Comparison of ENCODE assay signal across 25 mouse cellular contexts in genomic region chr10:14040716-14041470, GRCm38 (mm10).
DNase-seq lines count a peak whose midpoint lies in the region; ATAC-seq and TF ChIP-seq lines count a peak whose summit lies in the region.
"Had no signal": no experiment of that assay in that cellular context is flagged by ENCODE, and none has a peak within 500 bp of the region (broad histone marks: within the 10 kb centered on the region; RNA-seq: fewer than 3 reads in every experiment).

No protein-coding gene starts in this region.

- peaks cover 8% of the 10 kb centered on the region for H3K4me1 ChIP-seq in heart, embryonic 11.5 days (ENCODE audit: control insufficient read depth, insufficient read depth, low read length)
- H3K4me1 ChIP-seq in limb, embryonic 12.5 days (replicated peaks), result peaks cover 19% of the 10 kb centered on the region
- H3K4me1 ChIP-seq in limb, embryonic 10.5 days, result peaks cover 23% of the 10 kb centered on the region
- peaks cover 19 to 57% of the 10 kb centered on the region in 2 experiments for H3K4me1 ChIP-seq in CH12.LX (ENCODE audit: control insufficient read depth in 1 of 2, insufficient read depth in 2 of 2)
- H3K4me1 ChIP-seq in limb, embryonic 13.5 days, result peaks cover 20% of the 10 kb centered on the region
- H3K4me1 ChIP-seq: liver, embryonic 13.5 days had no signal

- no peaks in the 10 kb centered on the region for H3K36me3 ChIP-seq in heart, embryonic 11.5 days (ENCODE audit: control insufficient read depth, insufficient read depth, low read length)
- H3K36me3 ChIP-seq in limb, embryonic 12.5 days, result no peaks in the 10 kb centered on the region
- no peaks in the 10 kb centered on the region for H3K36me3 ChIP-seq in limb, embryonic 10.5 days
- no peaks in the 10 kb centered on the region for H3K36me3 ChIP-seq in CH12.LX (replicated peaks in 1 of 2; ENCODE audit: control insufficient read depth in 1 of 2, insufficient read depth in 1 of 2, low read length in 1 of 2)
- no peaks in the 10 kb centered on the region for H3K36me3 ChIP-seq in limb, embryonic 13.5 days
- H3K36me3 ChIP-seq: G1E; liver, embryonic 13.5 days; midbrain, embryonic 15.5 days had no signal

- TF ChIP-seq EP300 in CH12.LX (IDR thresholded peaks at IDR 0.05; ENCODE audit: low read length), result no peak

- H3K79me2 ChIP-seq in CH12.LX (replicated peaks; ENCODE audit: control insufficient read depth, extremely low read depth, insufficient read depth, poor library complexity, severe bottlenecking), result no peaks in the 10 kb centered on the region

- no peak for ATAC-seq in heart, embryonic 11.5 days (replicated peaks; ENCODE audit: insufficient number of reproducible peaks, low FRiP score, low TSS enrichment)
- ATAC-seq in limb, embryonic 12.5 days (ENCODE audit: insufficient number of reproducible peaks, insufficient read depth, low FRiP score, low TSS enrichment, low read depth), result no peak
- no peak for ATAC-seq in limb, embryonic 13.5 days (ENCODE audit: low FRiP score, low read depth)
- ATAC-seq: forebrain, embryonic 14.5 days; inflammation-experienced regulatory T-cells, adult 6 months; midbrain, embryonic 15.5 days had no signal

- H3K27me3 ChIP-seq in heart, embryonic 11.5 days (ENCODE audit: control insufficient read depth, insufficient read depth, low read length), result no peaks in the 10 kb centered on the region
- peaks cover 26% of the 10 kb centered on the region for H3K27me3 ChIP-seq in limb, embryonic 12.5 days
- no peaks in the 10 kb centered on the region for H3K27me3 ChIP-seq in limb, embryonic 10.5 days (ENCODE audit: low read depth, poor library complexity, severe bottlenecking)
- no peaks in the 10 kb centered on the region for H3K27me3 ChIP-seq in CH12.LX (replicated peaks)
- peaks cover 56% of the 10 kb centered on the region for H3K27me3 ChIP-seq in limb, embryonic 13.5 days
- H3K27me3 ChIP-seq: liver, embryonic 13.5 days; midbrain, embryonic 15.5 days had no signal

- H3K9me3 ChIP-seq in heart, embryonic 11.5 days (replicated peaks; ENCODE audit: control insufficient read depth, low read length), result no peaks in the 10 kb centered on the region
- H3K9me3 ChIP-seq in limb, embryonic 12.5 days, result no peaks in the 10 kb centered on the region
- H3K9me3 ChIP-seq in limb, embryonic 10.5 days (replicated peaks), result no peaks in the 10 kb centered on the region
- H3K9me3 ChIP-seq in CH12.LX (replicated peaks; ENCODE audit: low read length), result no peaks in the 10 kb centered on the region
- H3K9me3 ChIP-seq in limb, embryonic 13.5 days, result no peaks in the 10 kb centered on the region
- H3K9me3 ChIP-seq: G1E; liver, embryonic 13.5 days; midbrain, embryonic 15.5 days had no signal

- H3K4me2 ChIP-seq in heart, embryonic 11.5 days, result no peak overlapping the region
- H3K4me2 ChIP-seq in limb, embryonic 12.5 days, result no peak overlapping the region
- no peak overlapping the region for H3K4me2 ChIP-seq in CH12.LX (ENCODE audit: insufficient read depth, low read depth, poor library complexity, severe bottlenecking)
- H3K4me2 ChIP-seq in limb, embryonic 13.5 days (replicated peaks), result no peak overlapping the region
- H3K4me2 ChIP-seq: hindbrain, embryonic 14.5 days; liver, embryonic 13.5 days; midbrain, embryonic 15.5 days had no signal

- in situ Hi-C loops in CH12.LX (cut with MboI; ENCODE audit: low pct_ligation_motif_present, low pct_unique_long_range_greater_than_20kb, low sequenced_read_pairs), result loop anchor here (5.0 kb wide), 1 partner anchor 74 kb away; the partner anchor contains the start of gene Hivep2

- no peak overlapping the region for H3K9ac ChIP-seq in heart, embryonic 11.5 days (ENCODE audit: low read depth, low read length)
- H3K9ac ChIP-seq in limb, embryonic 12.5 days (replicated peaks), result no peak overlapping the region
- no peak overlapping the region for H3K9ac ChIP-seq in CH12.LX (ENCODE audit: insufficient read depth, low read depth)
- H3K9ac ChIP-seq in limb, embryonic 13.5 days, result no peak overlapping the region
- H3K9ac ChIP-seq: hindbrain, embryonic 14.5 days; liver, embryonic 13.5 days; midbrain, embryonic 15.5 days had no signal

- H3K27ac ChIP-seq in heart, embryonic 11.5 days (ENCODE audit: low read depth, low read length), result no peak overlapping the region
- peak overlapping the region; percentile 17; the same call in 1 of the 2 replicates for H3K27ac ChIP-seq in limb, embryonic 12.5 days
- no peak overlapping the region for H3K27ac ChIP-seq in limb, embryonic 10.5 days
- no peak overlapping the region for H3K27ac ChIP-seq in CH12.LX (ENCODE audit: insufficient read depth, low read depth)
- H3K27ac ChIP-seq in limb, embryonic 13.5 days, result 0 out of 2 replicates have a peak overlapping the region, but pooled peaks have one; percentile 28
- H3K27ac ChIP-seq: hindbrain, embryonic 14.5 days; liver, embryonic 13.5 days; midbrain, embryonic 15.5 days had no signal

- WGBS in heart, embryonic 11.5 days (ENCODE audit: insufficient replicate concordance), result 73% methylated on average over 9 of the region's 9 CpGs
- 74% methylated on average over 9 of the region's 9 CpGs for WGBS in limb, embryonic 12.5 days
- WGBS in limb, embryonic 10.5 days, result 80% methylated on average over 9 of the region's 9 CpGs
- WGBS in limb, embryonic 13.5 days, result 67% methylated on average over 9 of the region's 9 CpGs

- TF ChIP-seq POLR2A in CH12.LX (IDR thresholded peaks at IDR 0.05; ENCODE audit: low read depth, low read length), result no peak

- peak; percentile 70 for DNase-seq in heart, adult 11 months
- no peak for DNase-seq in limb, embryonic 10.5 days (ENCODE audit: low spot score)
- DNase-seq in CH12.LX (ENCODE audit: extremely low read depth), result no peak
- DNase-seq in embryo, embryonic 10.5 days (ENCODE audit: low spot score), result no peak
- no peak for DNase-seq in right cerebral cortex, postnatal 25 days
- DNase-seq: adrenal gland, adult 8-10 months; cerebellum, postnatal 14 days; kidney, adult 2 months; kidney, postnatal 36 days; layer of hippocampus, postnatal 36 days; liver, embryonic 13.5 days; lung, adult 18-20 months; lung, postnatal 10 days; retina, postnatal 1 day; right cerebral cortex, postnatal 14 days; thymus, adult 2 months; thymus, postnatal 36 days had no signal

- TF ChIP-seq CTCF in CH12.LX (conservative IDR thresholded peaks at IDR 0.05 in 1 of 2, IDR thresholded peaks at IDR 0.05 in 1 of 2; ENCODE audit: low read depth in 2 of 2, low read length in 2 of 2), result no peak; a peak in 1 of 4 replicates

- no peak; the same call in 1 of the 2 replicates for TF ChIP-seq RAD21 in CH12.LX (IDR thresholded peaks at IDR 0.05; ENCODE audit: low read depth, low read length)

- H3K4me3 ChIP-seq in heart, embryonic 11.5 days (ENCODE audit: low read depth, low read length), result no peak overlapping the region
- no peak overlapping the region for H3K4me3 ChIP-seq in limb, embryonic 12.5 days (replicated peaks)
- no peak overlapping the region for H3K4me3 ChIP-seq in limb, embryonic 10.5 days
- H3K4me3 ChIP-seq in CH12.LX (replicated peaks in 1 of 3; ENCODE audit: low read depth in 2 of 3, low read length in 2 of 3, poor library complexity in 1 of 3), result no peak overlapping the region
- H3K4me3 ChIP-seq in limb, embryonic 13.5 days, result no peak overlapping the region
- H3K4me3 ChIP-seq: liver, embryonic 13.5 days; midbrain, embryonic 15.5 days had no signal

- dilution Hi-C loops in CH12.LX (cut with MboI; ENCODE audit: extremely low pct_ligation_motif_present, extremely low pct_unique_long_range_greater_than_20kb, low sequenced_read_pairs), result no loop called here

TF ChIP-seq in CH12.LX, 34 proteins besides CTCF, POLR2A, EP300 and RAD21:
- no peak for TF ChIP-seq ZC3H11A (IDR thresholded peaks at IDR 0.05; ENCODE audit: low read depth, low read length)
- TF ChIP-seq ZKSCAN1 (IDR thresholded peaks at IDR 0.05; ENCODE audit: borderline replicate concordance, low read depth, low read length), result no peak
- no peak for TF ChIP-seq NRF1 (IDR thresholded peaks at IDR 0.05; ENCODE audit: low read depth, low read length)
- peak; percentile 13; the same call in 1 of the 2 replicates for TF ChIP-seq SMC3 (IDR thresholded peaks at IDR 0.05; ENCODE audit: low read depth, low read length)
TF ChIP-seq in CH12.LX: peak in this region for 1.

Comparison
In these comparisons a context has a peak if more than half of its experiments do, and no peak if none do; other contexts are left out.
1. H3K27ac ChIP-seq: peak in limb, embryonic 12.5 days (single experiment) and limb, embryonic 13.5 days (single experiment); none in heart, embryonic 11.5 days (single experiment), limb, embryonic 10.5 days (single experiment) and CH12.LX (single experiment).